Mouse (Mus musculus) frontal cortex, postnatal 25 days (tissue): ENCODE results near the gene Cep295nl.

Experiments
- DNase-seq, 2 experiments: peaks; one replicate each; pipeline ENCODE4 v3.0.0; 2022; ENCODE audit warnings: low spot score in 2 of 2

Gene Cep295nl

GRCm38 (mm10) chr11:118355205-118355604, 12.9 kb upstream of the Cep295nl start:
- peak; percentile 71 to 76 for DNase-seq

GRCm38 (mm10) chr11:118354636-118355191, 12.4 kb upstream of the Cep295nl start:
- DNase-seq = no peak

- no peak for DNase-seq
Observed at GRCm38 (mm10) chr11:118349494-118349893, 7.2 kb upstream of the Cep295nl start.

GRCm38 (mm10) chr11:118348877-118349276, 6.6 kb upstream of the Cep295nl start:
- no peak for DNase-seq

GRCm38 (mm10) chr11:118348419-118348818, 6.1 kb upstream of the Cep295nl start:
- no peak for DNase-seq

- no peak for DNase-seq
Observed at GRCm38 (mm10) chr11:118347911-118348310, 5.6 kb upstream of the Cep295nl start.

GRCm38 (mm10) chr11:118347391-118347790, 5.1 kb upstream of the Cep295nl start:
- no peak for DNase-seq

- no peak for DNase-seq
Observed at GRCm38 (mm10) chr11:118346395-118347096, 4.2 kb upstream of the Cep295nl start.

GRCm38 (mm10) chr11:118345693-118346092, 3.4 kb upstream of the Cep295nl start:
- DNase-seq = no peak

GRCm38 (mm10) chr11:118343629-118344028, 1.3 kb upstream of the Cep295nl start:
- DNase-seq = no peak

GRCm38 (mm10) chr11:118337491-118338168, 4.7 kb downstream of the Cep295nl start:
- DNase-seq = no peak

- DNase-seq = no peak
Observed at GRCm38 (mm10) chr11:118333431-118333830, 8.9 kb downstream of the Cep295nl start.

GRCm38 (mm10) chr11:118332376-118332775, 9.9 kb downstream of the Cep295nl start:
- no peak for DNase-seq

GRCm38 (mm10) chr11:118330777-118331176, 11.5 kb downstream of the Cep295nl start:
- no peak for DNase-seq

- DNase-seq = no peak
Observed at GRCm38 (mm10) chr11:118330361-118330760, 11.9 kb downstream of the Cep295nl start.

GRCm38 (mm10) chr11:118328947-118329346, 13.4 kb downstream of the Cep295nl start:
- no peak for DNase-seq

- no peak for DNase-seq
Observed at GRCm38 (mm10) chr11:118328511-118328910, 13.8 kb downstream of the Cep295nl start.

- peak; percentile 58 to 66 for DNase-seq
Observed at GRCm38 (mm10) chr11:118326991-118327971, 15.0 kb downstream of the Cep295nl start.

GRCm38 (mm10) chr11:118326491-118326890, 15.8 kb downstream of the Cep295nl start:
- no peak for DNase-seq

- no peak for DNase-seq
Observed at GRCm38 (mm10) chr11:118324541-118324940, 17.8 kb downstream of the Cep295nl start.

- no peak for DNase-seq
Observed at GRCm38 (mm10) chr11:118323974-118324373, 18.3 kb downstream of the Cep295nl start.

- DNase-seq = no peak
Observed at GRCm38 (mm10) chr11:118322647-118323046, 19.7 kb downstream of the Cep295nl start.
